In genomic region chr19:40391469-40391868, GRCm38 (mm10) we compare ENCODE assay signal across 8 mouse cellular contexts.
DNase-seq lines count a peak whose midpoint lies in the region; ATAC-seq lines count a peak whose summit lies in the region.

No protein-coding gene starts in this region.

- H3K4me1 ChIP-seq in heart, embryonic 12.5 days (replicated peaks): peaks cover 32% of the 10 kb centered on the region
- peaks cover 8% of the 10 kb centered on the region; the same call in 1 of the 2 replicates for H3K4me1 ChIP-seq in intestine, embryonic 14.5 days (replicated peaks; ENCODE audit: control insufficient read depth, insufficient read depth, low read length)
- peaks cover 2% of the 10 kb centered on the region; the same call in 1 of the 2 replicates for H3K4me1 ChIP-seq in midbrain, embryonic 11.5 days (ENCODE audit: control insufficient read depth, insufficient read depth, low read length)

- H3K9ac ChIP-seq in heart, embryonic 12.5 days: no peak overlapping the region
- no peak overlapping the region for H3K9ac ChIP-seq in intestine, embryonic 14.5 days (ENCODE audit: low read length)
- no peak overlapping the region for H3K9ac ChIP-seq in midbrain, embryonic 11.5 days (ENCODE audit: low read length)

- no peak overlapping the region for H3K4me2 ChIP-seq in heart, embryonic 12.5 days
- no peak overlapping the region for H3K4me2 ChIP-seq in intestine, embryonic 14.5 days (ENCODE audit: low read length)
- H3K4me2 ChIP-seq in midbrain, embryonic 11.5 days: no peak overlapping the region

- no peak overlapping the region for H3K27ac ChIP-seq in heart, embryonic 12.5 days (ENCODE audit: poor library complexity, severe bottlenecking)
- no peak overlapping the region for H3K27ac ChIP-seq in intestine, embryonic 14.5 days (ENCODE audit: low read depth)
- no peak overlapping the region for H3K27ac ChIP-seq in midbrain, embryonic 11.5 days (ENCODE audit: low read depth, low read length)

- H3K4me3 ChIP-seq in heart, embryonic 12.5 days: no peak overlapping the region
- H3K4me3 ChIP-seq in intestine, embryonic 14.5 days (ENCODE audit: low read depth, low read length): no peak overlapping the region
- H3K4me3 ChIP-seq in midbrain, embryonic 11.5 days (ENCODE audit: low read depth, low read length): no peak overlapping the region

- peak; percentile 96 for DNase-seq in heart, adult 11 months
- DNase-seq in cerebellum, postnatal 25 days: peak; percentile 91 to 93
- peak; percentile 82 to 90 for DNase-seq in frontal cortex, postnatal 36 days (ENCODE audit: low spot score in 2 of 2)
- DNase-seq in intestine, embryonic 14.5 days (ENCODE audit: low spot score): peak; percentile 94
- peak; percentile 77 for DNase-seq in left cerebral cortex, postnatal 10 days (ENCODE audit: extremely low spot score in 1 of 2, low spot score in 2 of 2)
- DNase-seq in midbrain, embryonic 11.5 days (ENCODE audit: low spot score, missing footprints): peak; percentile 99
- DNase-seq in skeletal muscle tissue, adult 2 months (ENCODE audit: low read depth, low spot score): peak; percentile 80

- 9% methylated on average over 6 of the region's 6 CpGs for WGBS in heart, embryonic 12.5 days
- 19% methylated on average over 6 of the region's 6 CpGs for WGBS in intestine, embryonic 14.5 days
- 23% methylated on average over 6 of the region's 6 CpGs for WGBS in midbrain, embryonic 11.5 days

- ATAC-seq in heart, embryonic 12.5 days (ENCODE audit: insufficient number of reproducible peaks, low FRiP score): no peak
- ATAC-seq in intestine, embryonic 14.5 days (replicated peaks; ENCODE audit: low FRiP score, low TSS enrichment, low read depth): 0 out of 2 replicates have a peak, but pooled peaks have one; percentile 43
- ATAC-seq in midbrain, embryonic 11.5 days (ENCODE audit: low FRiP score): peak; percentile 86

- H3K36me3 ChIP-seq in heart, embryonic 12.5 days: peaks cover 27% of the 10 kb centered on the region
- peaks cover 3% of the 10 kb centered on the region; the same call in 1 of the 2 replicates for H3K36me3 ChIP-seq in intestine, embryonic 14.5 days (ENCODE audit: control insufficient read depth, insufficient read depth, low read length)
- no peaks in the 10 kb centered on the region for H3K36me3 ChIP-seq in midbrain, embryonic 11.5 days (ENCODE audit: control insufficient read depth, insufficient read depth, low read length)

- no peaks in the 10 kb centered on the region for H3K27me3 ChIP-seq in heart, embryonic 12.5 days (replicated peaks)
- H3K27me3 ChIP-seq in intestine, embryonic 14.5 days (replicated peaks; ENCODE audit: control insufficient read depth, insufficient read depth, low read length): no peaks in the 10 kb centered on the region
- no peaks in the 10 kb centered on the region for H3K27me3 ChIP-seq in midbrain, embryonic 11.5 days (ENCODE audit: control insufficient read depth, insufficient read depth, low read length)

- no peaks in the 10 kb centered on the region for H3K9me3 ChIP-seq in heart, embryonic 12.5 days (replicated peaks)
- H3K9me3 ChIP-seq in intestine, embryonic 14.5 days (ENCODE audit: control insufficient read depth, low read length): no peaks in the 10 kb centered on the region
- H3K9me3 ChIP-seq in midbrain, embryonic 11.5 days (ENCODE audit: control insufficient read depth, low read length): no peaks in the 10 kb centered on the region

- intact Hi-C loops in left cerebral cortex, postnatal 10 days (cut with DNase I): loop anchor here (5.0 to 10.0 kb wide), 2 partner anchors 123 to 151 kb away; partner anchors contain the start of gene Sorbs1
